Mouse (Mus musculus): ENCODE measurements around the gene Ssh2. TPM values are rescaled to one million over a fixed set of nuclear protein-coding genes. Genes with fewer than 3 reads are reported as not detected.
"Not testable (repeated sequence)": the region's sequence is repeated elsewhere in the genome, so short reads cannot be mapped to it uniquely, and the experiment has no call there.

Ssh2 gene
- polyA plus RNA-seq, 1 experiment, result 11.1 TPM

GRCm38 (mm10) chr11:77230765-77231164, 14.7 kb downstream of the Ssh2 start:
- no peak for DNase-seq (ENCODE audit: low read depth)

DNA sequence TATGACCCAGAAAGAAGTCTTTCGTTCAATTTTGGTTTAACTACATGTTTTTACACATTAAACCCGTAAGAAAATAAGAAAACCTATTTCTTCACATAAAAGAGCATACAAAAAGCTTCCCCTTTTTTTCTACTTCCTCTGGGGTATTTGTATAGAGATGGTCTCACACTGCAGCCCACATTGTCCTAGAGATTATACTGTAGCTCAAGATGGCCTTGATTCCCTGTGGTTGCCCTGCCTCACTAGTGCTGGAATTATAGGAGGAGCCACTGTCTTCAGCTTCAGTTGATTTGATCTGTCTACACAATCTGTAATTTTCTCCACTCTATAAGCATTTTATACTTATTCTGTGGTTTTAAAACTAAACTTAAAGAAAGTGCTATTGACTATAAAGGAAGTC, 15.4 kb downstream of the Ssh2 start:
- no peak for DNase-seq (ENCODE audit: low read depth)

- no peak for DNase-seq (ENCODE audit: low read depth)
Measured at GRCm38 (mm10) chr11:77235267-77235666, 19.2 kb downstream of the Ssh2 start.

DNA sequence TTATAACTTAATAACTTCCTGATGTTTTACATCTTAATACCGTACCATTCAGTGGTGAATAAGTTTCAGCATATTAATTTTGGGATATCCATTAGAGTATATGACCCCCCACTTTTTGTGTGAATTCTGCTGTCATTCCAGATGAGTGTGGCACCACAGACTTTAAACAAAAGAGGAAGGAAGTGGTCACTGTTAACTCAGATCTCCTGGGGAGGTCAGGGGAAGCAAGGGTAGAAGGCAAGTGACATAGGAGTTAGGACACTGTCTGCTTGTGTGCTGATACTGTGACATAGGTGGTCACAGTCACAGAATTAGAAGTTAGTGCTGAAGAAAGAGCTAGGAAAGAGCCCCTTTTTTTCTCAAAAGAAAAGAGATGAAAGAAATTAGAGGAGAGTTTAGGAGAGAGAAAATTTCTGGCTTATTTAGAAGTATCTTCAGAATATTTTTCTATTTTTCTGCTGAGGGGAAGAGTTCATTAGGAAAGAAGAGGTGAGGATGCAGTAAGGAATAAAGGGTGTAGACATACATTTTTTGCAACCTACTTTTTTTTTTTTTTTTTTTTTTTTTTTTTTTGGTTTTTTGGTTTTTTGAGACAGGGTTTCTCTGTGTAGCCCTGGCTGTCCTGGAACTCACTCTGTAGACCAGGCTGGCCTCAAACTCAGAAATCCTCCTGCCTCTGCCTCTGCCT, 23.7 kb downstream of the Ssh2 start:
- DNase-seq (ENCODE audit: low read depth), result no peak

DNA sequence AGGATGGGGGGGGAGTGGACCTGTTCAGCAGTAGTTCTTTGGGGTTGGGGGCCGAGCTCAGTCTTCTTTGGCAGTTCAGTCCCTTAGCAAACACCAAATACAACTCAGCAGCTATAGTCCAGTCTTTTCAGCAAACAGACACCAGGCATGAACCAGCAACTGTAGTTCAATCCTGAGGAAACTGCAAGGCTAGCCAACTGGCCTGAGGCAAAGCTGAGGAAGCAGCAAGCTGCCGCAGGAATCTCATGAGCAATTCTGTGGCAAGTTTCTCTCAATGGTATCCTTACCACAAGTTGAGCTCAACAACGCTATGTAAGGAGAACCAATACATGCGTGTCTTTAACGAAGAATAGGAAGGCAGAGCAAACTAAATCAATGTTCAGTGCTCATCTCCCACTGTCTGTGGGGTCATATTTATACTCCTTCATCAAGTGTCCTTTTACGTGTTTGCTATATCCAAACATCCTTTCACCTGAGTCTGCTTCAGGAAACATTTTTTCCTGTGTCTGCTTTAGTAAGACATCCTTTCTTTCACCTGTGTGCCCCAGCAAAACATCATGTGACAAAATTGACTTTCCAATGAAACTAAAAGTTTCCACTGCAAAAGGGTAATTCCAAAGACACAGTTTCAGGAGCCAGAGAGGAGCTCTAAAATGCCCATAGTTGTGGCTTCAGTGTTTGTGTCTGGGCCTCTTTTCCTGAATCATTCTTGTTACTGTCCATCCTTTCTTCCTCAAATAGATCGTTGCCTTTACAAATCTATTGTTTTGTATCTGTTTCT, 24.6 kb downstream of the Ssh2 start:
- DNase-seq (ENCODE audit: low read depth), result no peak

GRCm38 (mm10) chr11:77242912-77243311, 26.8 kb downstream of the Ssh2 start:
- DNase-seq (ENCODE audit: low read depth), result no peak

DNA sequence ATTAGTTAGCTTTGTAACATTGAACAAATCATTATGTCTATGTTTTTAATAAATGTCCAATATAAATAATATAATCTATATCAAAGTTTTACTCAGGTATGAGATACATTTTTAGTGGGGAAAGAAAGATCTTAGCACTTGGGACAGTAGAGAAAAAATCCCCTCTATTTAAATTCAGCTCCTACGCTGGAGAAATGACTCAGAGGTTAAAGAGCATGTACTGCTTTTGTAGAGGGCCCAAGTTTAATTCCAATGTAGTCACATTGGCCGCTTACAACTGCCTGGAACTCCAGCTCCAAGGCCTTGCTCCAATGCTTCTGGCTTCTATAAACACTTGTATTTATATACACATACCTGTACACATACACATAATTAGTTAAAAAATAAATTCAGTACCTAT, 36.7 kb downstream of the Ssh2 start:
- no peak for DNase-seq (ENCODE audit: low read depth)

DNA sequence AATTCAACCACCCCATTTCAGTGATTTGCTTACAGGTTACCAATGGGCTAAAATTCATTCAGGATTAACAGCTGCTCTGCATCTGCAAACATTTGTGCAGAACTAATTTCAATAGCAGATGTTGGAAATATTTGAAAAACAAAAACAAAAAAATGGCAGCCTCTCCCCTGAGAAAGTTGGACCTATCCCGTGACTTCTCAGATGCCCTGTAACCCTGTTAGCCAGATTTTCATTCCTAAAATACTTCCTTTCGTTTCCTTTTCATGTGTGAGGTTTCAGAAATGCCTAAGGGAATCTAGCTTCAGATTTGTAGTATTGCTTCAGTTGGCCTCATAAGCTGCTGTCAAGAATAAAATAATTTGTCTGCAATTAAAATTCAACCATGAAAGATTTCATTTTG, 43.4 kb downstream of the Ssh2 start:
- DNase-seq (ENCODE audit: low read depth), result no peak

- no peak for DNase-seq (ENCODE audit: low read depth)
Measured at GRCm38 (mm10) chr11:77267401-77267800, 51.3 kb downstream of the Ssh2 start.

DNA sequence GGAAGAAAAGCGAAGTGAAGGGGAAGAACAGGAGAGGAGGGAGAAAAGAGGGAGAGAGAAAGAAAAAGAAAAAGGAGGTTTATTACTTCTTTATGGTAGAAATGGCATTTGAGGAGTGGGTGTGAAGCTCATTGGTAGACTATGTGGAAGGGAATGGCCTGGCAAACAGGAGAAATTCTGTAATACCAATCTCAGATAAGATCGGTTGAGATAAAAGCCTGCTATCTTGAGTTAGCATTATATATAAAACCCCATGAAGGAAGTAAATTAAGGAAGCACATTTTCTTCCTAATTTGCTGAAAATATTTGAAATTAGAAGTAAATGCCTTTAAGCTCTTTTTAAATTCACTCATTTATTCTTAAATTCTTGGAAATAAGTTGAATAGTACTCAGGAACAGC, 59.9 kb downstream of the Ssh2 start:
- DNase-seq (ENCODE audit: low read depth), result no peak

DNA sequence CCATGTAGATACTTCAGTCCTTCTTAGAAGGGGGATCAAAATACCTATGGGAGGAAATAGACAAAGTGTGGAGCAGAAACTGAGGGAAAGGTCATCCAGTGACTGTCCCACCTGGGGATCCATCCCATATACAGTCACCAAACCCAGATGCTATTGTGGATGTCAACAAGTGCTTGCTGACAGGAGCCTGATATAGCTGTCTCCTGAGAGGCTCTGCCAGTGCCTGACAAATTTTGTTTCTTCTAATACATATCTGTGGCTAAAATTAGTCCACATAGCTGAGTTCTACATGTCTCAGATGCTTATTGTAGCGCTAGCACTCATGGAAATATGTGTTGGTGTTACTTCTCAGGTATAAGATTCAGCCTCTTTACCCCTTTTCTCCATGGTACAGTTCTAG, 62.5 kb downstream of the Ssh2 start:
- not testable (repeated sequence) for DNase-seq (ENCODE audit: low read depth)

DNA sequence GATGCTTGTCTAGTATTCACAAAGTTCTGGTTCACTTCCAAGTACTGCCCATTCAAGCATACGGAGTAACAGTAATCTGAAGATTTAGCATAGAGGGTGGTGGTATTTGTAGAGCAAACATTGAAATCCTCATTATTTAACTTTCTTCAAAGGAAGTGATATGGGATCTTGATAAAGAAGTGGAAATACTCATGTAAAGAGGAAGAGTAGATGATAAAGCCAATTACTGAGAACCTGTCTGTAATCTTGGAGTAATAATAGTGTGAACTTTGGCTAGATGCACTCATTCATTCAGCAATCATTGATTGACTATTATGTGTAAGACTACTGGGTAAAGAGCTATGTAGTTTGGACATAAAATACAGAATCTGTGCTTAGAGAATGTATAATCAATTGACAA, 64.1 kb downstream of the Ssh2 start:
- DNase-seq (ENCODE audit: low read depth), result no peak

GRCm38 (mm10) chr11:77291447-77291846, 75.4 kb downstream of the Ssh2 start:
- DNase-seq (ENCODE audit: low read depth), result no peak

- not testable (repeated sequence) for DNase-seq (ENCODE audit: low read depth)
Measured at GRCm38 (mm10) chr11:77293673-77294072, 77.6 kb downstream of the Ssh2 start.

DNA sequence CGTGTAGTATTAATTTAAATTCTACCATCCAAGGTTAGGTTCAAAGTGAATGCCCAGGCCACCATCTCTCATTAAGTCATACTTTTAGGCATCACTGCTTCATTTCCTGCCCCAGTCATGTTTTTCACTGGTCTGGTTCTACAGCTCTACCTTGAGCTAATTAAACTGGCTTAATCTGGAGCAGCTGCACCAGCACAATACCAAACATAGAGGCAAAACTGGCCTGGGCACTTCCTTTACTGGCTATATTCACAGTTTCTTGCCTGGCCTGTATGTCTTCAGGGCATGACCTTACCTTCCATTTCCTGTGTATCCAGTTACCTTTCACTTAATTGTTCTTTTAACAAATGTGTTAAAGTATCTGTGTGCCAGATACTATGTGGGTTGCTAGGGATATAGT, 81.2 kb downstream of the Ssh2 start:
- no peak for DNase-seq (ENCODE audit: low read depth)

GRCm38 (mm10) chr11:77307205-77307604, 91.1 kb downstream of the Ssh2 start:
- no peak for DNase-seq (ENCODE audit: low read depth)

GRCm38 (mm10) chr11:77308533-77308932, 92.4 kb downstream of the Ssh2 start:
- DNase-seq (ENCODE audit: low read depth), result no peak

- DNase-seq (ENCODE audit: low read depth), result no peak
Measured at GRCm38 (mm10) chr11:77317721-77318477, 101.8 kb downstream of the Ssh2 start.

GRCm38 (mm10) chr11:77318478-77319118, 102.5 kb downstream of the Ssh2 start:
- DNase-seq (ENCODE audit: low read depth), result no peak

- DNase-seq (ENCODE audit: low read depth), result no peak
Measured at GRCm38 (mm10) chr11:77321214-77321613, 105.1 kb downstream of the Ssh2 start.

DNA sequence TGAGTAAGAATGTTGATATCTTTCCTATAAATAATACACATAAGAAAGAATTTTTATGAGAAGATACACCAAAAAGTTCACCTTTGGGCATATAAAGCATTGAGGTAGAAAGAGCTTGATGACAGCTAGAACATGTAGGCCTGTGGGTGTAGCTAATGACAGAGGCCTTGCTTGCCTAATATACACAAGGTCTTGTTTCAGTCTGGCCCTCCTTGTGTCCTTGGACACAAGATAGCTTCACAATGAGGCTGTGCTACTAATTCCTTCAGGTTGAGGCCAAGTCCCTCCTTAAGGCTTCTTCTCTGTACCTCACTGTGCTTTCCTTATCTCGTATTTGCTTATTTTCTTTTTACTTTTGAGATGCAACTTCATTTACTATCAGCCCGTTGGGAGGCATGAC, 114.4 kb downstream of the Ssh2 start:
- DNase-seq (ENCODE audit: low read depth), result no peak

- DNase-seq (ENCODE audit: low read depth), result no peak
Measured at GRCm38 (mm10) chr11:77347273-77347672, 131.2 kb downstream of the Ssh2 start.

Measured in gonadal fat pad, adult 2 months (tissue).